Mouse (Mus musculus) thymus, adult 2 months (tissue): ENCODE measurements at regions not wholly inside any gene's neighbourhood (a gene's known extent, or its start where the extent isn't known, plus 50 kb on each side); places are given as distances from the start of the nearest gene placed in this dataset.

Experiments used
- DNase-seq: peaks from one replicate; pipeline ENCODE4 v3.0.0; 2021
- H3K27ac ChIP-seq: fragments of 200-500 bp; 2 replicates; pipeline ENCODE4 v1.5.1; 2012; ENCODE audit warnings: low read length, control low read depth; ENCODE audit not compliant: control insufficient read depth, insufficient read depth
- H3K27me3 ChIP-seq: fragments of 200-500 bp; 2 replicates; pipeline ENCODE4 v1.6.1; 2012; ENCODE audit warnings: mild to moderate bottlenecking, low read length, moderate library complexity, mixed read lengths; ENCODE audit not compliant: control insufficient read depth, insufficient read depth
- H3K36me3 ChIP-seq: fragments of 200-500 bp; 2 replicates; pipeline ENCODE4 v1.6.1; 2012; ENCODE audit warnings: mild to moderate bottlenecking, low read length, moderate library complexity; ENCODE audit not compliant: control insufficient read depth, insufficient read depth
- H3K4me1 ChIP-seq: fragments of 200-500 bp; replicated peaks from 2 replicates; pipeline ENCODE4 v1.6.1; 2012; ENCODE audit warnings: low read length; ENCODE audit not compliant: control insufficient read depth, insufficient read depth
- H3K4me3 ChIP-seq: fragments of 200-500 bp; 2 replicates; pipeline ENCODE4 v1.5.1; 2012; ENCODE audit warnings: mild to moderate bottlenecking, low read length, control low read depth, moderate library complexity; ENCODE audit not compliant: control insufficient read depth, insufficient read depth
- CTCF ChIP-seq: fragments of 200-500 bp; IDR thresholded peaks from 2 replicates; pipeline ENCODE4 v1.5.1; 2012; ENCODE audit warnings: mild to moderate bottlenecking, control low read depth, low read length, moderate library complexity, borderline replicate concordance; ENCODE audit not compliant: control insufficient read depth, poor library complexity, insufficient read depth; ENCODE audit errors: extremely low read depth
- POLR2A ChIP-seq: fragments of 200-500 bp; IDR thresholded peaks from 2 replicates; pipeline ENCODE4 v1.6.1; 2012; ENCODE audit warnings: mild to moderate bottlenecking, low read length, control low read depth, moderate library complexity; ENCODE audit not compliant: control insufficient read depth, poor library complexity, insufficient read depth; ENCODE audit errors: extremely low read depth
- WGBS: fragments of 180-500 bp; shearing (Covaris S2); methylation state at CpG from one replicate; pipeline ENCODE4 v1.1.7; 2018; 5-methylcytosine and 5-hydroxymethylcytosine counted together

- WGBS: 86% methylated on average over 5 of the region's 5 CpGs
- Histone ChIP-seq H3K36me3 (no peaks in the 10 kb centered on the region), H3K4me1 (no peaks in the 10 kb centered on the region), H3K4me3 (no peak overlapping the region), H3K27me3 (no peaks in the 10 kb centered on the region), H3K27ac (no peak overlapping the region)
- no peak for DNase-seq
- TF ChIP-seq CTCF (no peak), POLR2A (no peak)
Measured at GRCm38 (mm10) chr8:96174996-96175395, 286.6 kb upstream of the Got2 start.

DNA sequence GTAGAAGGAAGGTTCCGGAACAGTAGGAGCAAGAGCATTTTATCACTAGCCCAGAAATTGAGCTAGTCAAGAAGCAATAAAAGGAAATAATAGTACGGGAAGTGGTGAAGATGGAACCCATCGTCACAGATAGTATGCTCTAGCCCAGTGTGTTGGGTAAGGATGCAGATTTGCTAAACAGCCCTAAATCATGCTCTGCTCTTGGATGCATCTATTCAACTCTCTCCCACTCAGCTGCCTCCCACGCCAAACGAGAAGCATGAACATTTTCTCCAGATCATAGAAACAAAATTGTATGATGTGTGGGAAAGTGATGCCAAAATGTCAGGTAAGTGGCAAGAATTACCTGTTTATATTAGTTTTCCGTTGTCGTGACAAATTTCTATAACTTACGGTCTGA is 276.6 kb upstream of the Got2 start:
- Histone ChIP-seq H3K27me3 (no peaks in the 10 kb centered on the region), H3K27ac (no peak overlapping the region), H3K4me1 (no peaks in the 10 kb centered on the region), H3K4me3 (no peak overlapping the region), H3K36me3 (no peaks in the 10 kb centered on the region)
- TF ChIP-seq POLR2A: no peak
- no peak for TF ChIP-seq CTCF
- 94% methylated on average over 8 of the region's 8 CpGs for WGBS
- no peak for DNase-seq

- no peak overlapping the region for H3K27ac ChIP-seq
- H3K4me3 ChIP-seq: no peak overlapping the region
- no peaks in the 10 kb centered on the region for H3K36me3 ChIP-seq
- no peaks in the 10 kb centered on the region for H3K4me1 ChIP-seq
- no peak for TF ChIP-seq POLR2A
- no peak for TF ChIP-seq CTCF
- no peaks in the 10 kb centered on the region for H3K27me3 ChIP-seq
- 19% methylated on average over 6 of the region's 6 CpGs for WGBS
- DNase-seq: no peak
Measured at GRCm38 (mm10) chr8:96159899-96160298, 271.6 kb upstream of the Got2 start.

- peak; percentile 19 for DNase-seq
- Histone ChIP-seq H3K4me3 (no peak overlapping the region), H3K4me1 (no peaks in the 10 kb centered on the region), H3K27ac (no peak overlapping the region), H3K27me3 (no peaks in the 10 kb centered on the region), H3K36me3 (no peaks in the 10 kb centered on the region)
- TF ChIP-seq POLR2A (no peak), CTCF (peak; percentile 33; the same call in 1 of the 2 replicates)
- WGBS: 45% methylated on average over 12 of the region's 12 CpGs
Measured at GRCm38 (mm10) chr8:96152496-96153250, 264.3 kb upstream of the Got2 start.

- WGBS: 81% methylated on average over 10 of the region's 10 CpGs
- Histone ChIP-seq H3K36me3 (no peaks in the 10 kb centered on the region), H3K27me3 (no peaks in the 10 kb centered on the region), H3K27ac (no peak overlapping the region), H3K4me1 (no peaks in the 10 kb centered on the region), H3K4me3 (no peak overlapping the region)
- no peak for DNase-seq
- no peak for TF ChIP-seq CTCF
- TF ChIP-seq POLR2A: no peak
Measured at GRCm38 (mm10) chr8:96152056-96152455, 263.7 kb upstream of the Got2 start.

DNA sequence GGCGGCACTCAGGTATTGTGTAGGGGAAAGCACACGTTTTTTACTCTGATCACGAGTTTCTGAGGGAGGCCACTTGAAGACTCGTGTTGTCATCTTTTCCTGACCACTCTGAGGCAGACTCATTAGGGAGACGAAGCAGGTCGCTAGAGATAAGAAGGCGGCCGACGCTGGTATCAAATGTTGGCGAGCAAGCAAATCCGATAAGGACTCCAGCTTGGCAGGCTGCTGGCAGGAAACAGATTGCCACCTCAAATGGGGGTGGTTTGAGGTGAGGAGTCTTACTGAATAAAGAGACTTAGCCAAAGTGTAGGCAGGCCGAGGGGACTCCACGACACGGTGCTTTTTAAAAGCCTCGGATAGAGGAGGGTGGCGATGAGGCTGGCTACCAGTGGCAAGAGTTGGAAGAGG is 262.7 kb upstream of the Got2 start:
- no peaks in the 10 kb centered on the region for H3K4me1 ChIP-seq
- H3K4me3 ChIP-seq: no peak overlapping the region
- TF ChIP-seq POLR2A: no peak
- TF ChIP-seq CTCF: no peak
- WGBS: 80% methylated on average over 16 of the region's 16 CpGs
- no peak for DNase-seq
- H3K27me3 ChIP-seq: no peaks in the 10 kb centered on the region
- H3K27ac ChIP-seq: no peak overlapping the region
- no peaks in the 10 kb centered on the region for H3K36me3 ChIP-seq

DNA sequence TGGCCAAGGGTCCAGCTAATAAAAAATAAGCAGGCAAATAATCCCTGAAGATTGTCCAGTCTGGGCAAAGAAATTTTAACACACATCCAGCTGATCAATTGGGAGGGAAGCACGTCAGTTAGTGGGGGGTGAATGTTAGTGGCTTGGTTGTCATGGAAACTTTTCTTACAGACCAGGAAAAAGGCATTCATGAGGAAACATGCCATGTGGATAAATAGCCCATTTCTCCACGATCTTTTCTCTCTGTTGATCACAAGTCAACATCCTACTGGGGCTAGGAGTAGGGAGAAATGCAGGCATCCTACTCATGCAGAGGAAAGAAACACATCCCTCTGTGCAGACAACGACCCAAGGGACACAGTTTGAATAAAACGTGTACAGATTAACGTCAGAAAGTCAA is 243.8 kb upstream of the Got2 start:
- 62% methylated on average over 5 of the region's 5 CpGs for WGBS
- no peaks in the 10 kb centered on the region for H3K36me3 ChIP-seq
- H3K4me3 ChIP-seq: no peak overlapping the region
- DNase-seq: no peak
- no peaks in the 10 kb centered on the region for H3K4me1 ChIP-seq
- H3K27me3 ChIP-seq: no peaks in the 10 kb centered on the region
- no peak for TF ChIP-seq POLR2A
- TF ChIP-seq CTCF: no peak
- no peak overlapping the region for H3K27ac ChIP-seq
